Comparison of ENCODE assay signal across 8 mouse cellular contexts in the genomic region with DNA sequence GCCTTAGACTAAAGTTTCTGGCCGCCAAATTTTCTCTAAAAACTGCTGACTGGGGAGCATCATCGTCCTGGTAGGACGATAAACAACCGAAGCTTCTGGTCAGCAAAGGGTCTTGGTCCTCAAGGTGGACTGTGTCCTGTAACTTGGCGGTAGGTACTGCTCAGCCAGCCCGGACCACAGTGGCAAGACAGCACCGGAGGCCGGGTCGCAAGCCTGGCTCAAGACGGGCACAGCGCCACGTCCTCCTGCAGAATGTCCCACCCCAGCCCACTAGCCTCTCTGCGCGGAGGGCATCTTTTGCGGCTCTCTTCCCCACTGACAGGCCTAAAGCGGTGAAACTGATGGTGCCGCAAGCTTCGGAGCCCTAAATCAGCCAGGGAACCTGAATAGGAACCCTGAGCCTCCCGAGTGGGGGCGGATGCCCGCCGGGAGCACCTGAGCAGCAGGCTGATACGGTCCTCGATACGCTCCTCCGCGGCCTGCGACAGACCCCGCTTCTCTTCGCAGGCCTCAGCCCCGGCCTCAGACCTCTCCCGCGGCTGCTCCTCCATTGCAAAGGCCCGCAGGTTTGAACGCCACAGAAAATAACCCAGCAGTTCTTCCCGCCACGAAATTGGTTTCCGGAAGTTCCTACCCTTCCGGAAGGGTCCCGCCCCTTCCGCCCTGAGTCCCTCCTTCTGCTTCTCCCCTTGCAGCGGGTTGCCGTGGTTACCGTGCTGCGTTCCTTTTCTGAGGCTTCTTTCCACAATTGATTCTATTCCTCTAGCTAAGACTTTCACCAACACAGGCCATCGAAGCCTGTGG. TPM values are rescaled to one million over a fixed set of nuclear protein-coding genes. Genes with fewer than 3 reads are reported as not detected.
DNase-seq lines count a peak whose midpoint lies in the region; ATAC-seq and TF ChIP-seq lines count a peak whose summit lies in the region.

A gene (minus strand): TSS at position 648 of the 804 bp plus-strand sequence.

- peaks cover 15 to 36% of the 10 kb centered on the region in 2 experiments for H3K4me1 ChIP-seq in MEL (ENCODE audit: control insufficient read depth in 1 of 2, insufficient read depth in 2 of 2, low read length in 2 of 2)
- H3K4me1 ChIP-seq in cerebellum, adult 2 months (ENCODE audit: control insufficient read depth, insufficient read depth, low read length), result no peaks in the 10 kb centered on the region
- peaks cover 22% of the 10 kb centered on the region for H3K4me1 ChIP-seq in hindbrain, embryonic 10.5 days (replicated peaks)
- H3K4me1 ChIP-seq in lung, postnatal 0 days (ENCODE audit: insufficient read depth, low read depth, low read length), result 0 out of 2 replicates have a peak, but pooled peaks cover 4% of the 10 kb centered on the region

- H3K36me3 ChIP-seq in MEL (ENCODE audit: control insufficient read depth in 1 of 2, insufficient read depth in 2 of 2, low read length in 2 of 2), result peaks cover 4 to 40% of the 10 kb centered on the region in 2 experiments
- peaks cover 63% of the 10 kb centered on the region for H3K36me3 ChIP-seq in hindbrain, embryonic 10.5 days
- no peaks in the 10 kb centered on the region for H3K36me3 ChIP-seq in lung, postnatal 0 days (ENCODE audit: insufficient read depth, low read length)

- TF ChIP-seq CTCF in MEL (IDR thresholded peaks at IDR 0.05 in 2 of 3, conservative IDR thresholded peaks at IDR 0.05 in 1 of 3; ENCODE audit: control insufficient read depth in 1 of 3, insufficient read depth in 1 of 3, low read depth in 2 of 3, low read length in 3 of 3, poor library complexity in 1 of 3, severe bottlenecking in 1 of 3), result no peak
- TF ChIP-seq CTCF in cerebellum, adult 2 months (IDR thresholded peaks at IDR 0.05; ENCODE audit: borderline replicate concordance, insufficient read depth, low read depth, low read length), result no peak
- TF ChIP-seq CTCF in lung, postnatal 0 days (IDR thresholded peaks at IDR 0.05), result no peak

- ATAC-seq in lung, postnatal 0 days, result peak; percentile 97

- H3K27ac ChIP-seq in MEL (ENCODE audit: control insufficient read depth, low read depth, low read length), result peak within 1 kb of the TSS; percentile 78
- no peak within 1 kb of the TSS for H3K27ac ChIP-seq in cerebellum, adult 2 months (ENCODE audit: insufficient read depth, low read length)
- peak within 1 kb of the TSS; percentile 88 for H3K27ac ChIP-seq in hindbrain, embryonic 10.5 days
- H3K27ac ChIP-seq in lung, postnatal 0 days (ENCODE audit: low read length), result no peak within 1 kb of the TSS

- TF ChIP-seq RAD21 in MEL (IDR thresholded peaks at IDR 0.05; ENCODE audit: low read depth, low read length), result no peak

- peak within 1 kb of the TSS; percentile 96 for H3K4me2 ChIP-seq in lung, postnatal 0 days (replicated peaks; ENCODE audit: low read depth, low read length)

- H3K27me3 ChIP-seq in MEL (ENCODE audit: control insufficient read depth in 1 of 2, insufficient read depth in 2 of 2, low read length in 2 of 2), result no peaks in the 10 kb centered on the region
- no peaks in the 10 kb centered on the region for H3K27me3 ChIP-seq in cerebellum, adult 2 months (ENCODE audit: control insufficient read depth, insufficient read depth, low read length)
- H3K27me3 ChIP-seq in hindbrain, embryonic 10.5 days (ENCODE audit: insufficient read depth, poor library complexity, severe bottlenecking), result no peaks in the 10 kb centered on the region
- H3K27me3 ChIP-seq in lung, postnatal 0 days (replicated peaks; ENCODE audit: insufficient read depth, low read length), result no peaks in the 10 kb centered on the region

- TF ChIP-seq EP300 in MEL (IDR thresholded peaks at IDR 0.05; ENCODE audit: low read depth in 1 of 2, low read length in 2 of 2), result no peak
- no peak for TF ChIP-seq EP300 in lung, postnatal 0 days (IDR thresholded peaks at IDR 0.05)

- H3K9ac ChIP-seq in MEL (ENCODE audit: control insufficient read depth, low read depth, low read length, poor library complexity, severe bottlenecking), result peak within 1 kb of the TSS; percentile 90
- peak within 1 kb of the TSS; percentile 48; the same call in 1 of the 2 replicates for H3K9ac ChIP-seq in lung, postnatal 0 days (replicated peaks; ENCODE audit: low read depth)

- H3K9me3 ChIP-seq in MEL (replicated peaks; ENCODE audit: insufficient read depth, low read length), result no peaks in the 10 kb centered on the region
- no peaks in the 10 kb centered on the region for H3K9me3 ChIP-seq in hindbrain, embryonic 10.5 days
- no peaks in the 10 kb centered on the region for H3K9me3 ChIP-seq in lung, postnatal 0 days (ENCODE audit: low read length)

- TF ChIP-seq POLR2A in MEL (IDR thresholded peaks at IDR 0.05; ENCODE audit: control insufficient read depth in 1 of 2, insufficient read depth in 1 of 2, low read depth in 1 of 2, low read length in 2 of 2, poor library complexity in 1 of 2), result peak; percentile 74 to 91
- peak; percentile 46; the same call in 1 of the 2 replicates for TF ChIP-seq POLR2A in cerebellum, adult 2 months (IDR thresholded peaks at IDR 0.05; ENCODE audit: borderline replicate concordance, insufficient read depth, low read length)

- DNase-seq in MEL (ENCODE audit: low read depth, low spot score), result peak; percentile 96
- DNase-seq in cerebellum, adult 2 months, result peak; percentile 74 to 75
- DNase-seq in forelimb bud, embryonic 11.5 days (ENCODE audit: low read depth, low spot score), result peak; percentile 88
- DNase-seq in hindbrain, embryonic 10.5 days (ENCODE audit: low spot score), result peak; percentile 90
- DNase-seq in layer of hippocampus, adult 9-11 months, result peak; percentile 87
- peak; percentile 96 for DNase-seq in lung, postnatal 0 days (ENCODE audit: low spot score)
- DNase-seq in ovary, postnatal 14 days (ENCODE audit: low spot score), result peak; percentile 74
- peak; percentile 87 for DNase-seq in thymus, postnatal 14 days

- WGBS in cerebellum, adult 2 months, result under 1% methylated on average over 46 of the region's 46 CpGs
- whole genome bisulfite sequencing in hindbrain, embryonic 10.5 days, result under 1% methylated on average over 46 of the region's 46 CpGs
- WGBS in lung, postnatal 0 days, result under 1% methylated on average over 46 of the region's 46 CpGs

- H3K79me2 ChIP-seq in MEL (ENCODE audit: control insufficient read depth, insufficient read depth, low read length, poor library complexity), result peaks cover 10% of the 10 kb centered on the region

- H3K4me3 ChIP-seq in MEL (ENCODE audit: control insufficient read depth in 1 of 2, insufficient read depth in 1 of 2, low read depth in 2 of 2, low read length in 2 of 2), result peak within 1 kb of the TSS; percentile 51 to 80
- H3K4me3 ChIP-seq in cerebellum, adult 2 months (replicated peaks; ENCODE audit: insufficient read depth, low read depth, low read length), result peak within 1 kb of the TSS; percentile 83
- H3K4me3 ChIP-seq in hindbrain, embryonic 10.5 days, result peak within 1 kb of the TSS; percentile 95
- H3K4me3 ChIP-seq in lung, postnatal 0 days (ENCODE audit: low read depth, low read length), result peak within 1 kb of the TSS; percentile 67

TF ChIP-seq in MEL, 35 proteins besides CTCF, POLR2A, EP300 and RAD21 (continues in another document):
- TF ChIP-seq CHD1 (IDR thresholded peaks at IDR 0.05; ENCODE audit: low read depth, low read length), result no peak
- no peak for TF ChIP-seq RCOR1 (IDR thresholded peaks at IDR 0.05; ENCODE audit: low read depth, low read length)
- TF ChIP-seq SMC3 (IDR thresholded peaks at IDR 0.05; ENCODE audit: low read depth, low read length), result no peak
- no peak for TF ChIP-seq ZKSCAN1 (IDR thresholded peaks at IDR 0.05; ENCODE audit: low read depth, low read length)
- no peak for TF ChIP-seq USF2 (IDR thresholded peaks at IDR 0.05; ENCODE audit: borderline replicate concordance in 1 of 2, insufficient read depth in 1 of 2, low read depth in 1 of 2, low read length in 2 of 2)
- no peak for TF ChIP-seq BHLHE40 (IDR thresholded peaks at IDR 0.05; ENCODE audit: borderline replicate concordance, low read depth, low read length)
- no peak for TF ChIP-seq POLR2AphosphoS2 (IDR thresholded peaks at IDR 0.05; ENCODE audit: low read length)
- no peak for TF ChIP-seq ZNF384 (IDR thresholded peaks at IDR 0.05; ENCODE audit: low read depth, low read length)
- no peak for TF ChIP-seq ZC3H11A (IDR thresholded peaks at IDR 0.05; ENCODE audit: low read depth, low read length)
- no peak for TF ChIP-seq ETS1 (IDR thresholded peaks at IDR 0.05; ENCODE audit: low read depth, low read length)
- peak; percentile 92 for TF ChIP-seq ELF1 (IDR thresholded peaks at IDR 0.05; ENCODE audit: low read depth, low read length)
- no peak for TF ChIP-seq MAZ (IDR thresholded peaks at IDR 0.05; ENCODE audit: low read depth, low read length)
- no peak for TF ChIP-seq KAT2A (conservative IDR thresholded peaks at IDR 0.05; ENCODE audit: low read depth, low read length)
- no peak for TF ChIP-seq ZMIZ1 (IDR thresholded peaks at IDR 0.05; ENCODE audit: low read depth, low read length)
- TF ChIP-seq USF1 (IDR thresholded peaks at IDR 0.05; ENCODE audit: low read depth, low read length), result no peak
- TF ChIP-seq MAX (IDR thresholded peaks at IDR 0.05; ENCODE audit: low read length), result no peak
- TF ChIP-seq UBTF (IDR thresholded peaks at IDR 0.05; ENCODE audit: borderline replicate concordance, insufficient read depth, low read depth, low read length), result 0 out of 2 replicates have a peak, but pooled peaks have one; percentile 51
- no peak for TF ChIP-seq TCF12 (IDR thresholded peaks at IDR 0.05; ENCODE audit: low read depth, low read length)
- TF ChIP-seq GATA1 (IDR thresholded peaks at IDR 0.05; ENCODE audit: low read depth, low read length), result no peak
- TF ChIP-seq TBP (IDR thresholded peaks at IDR 0.05; ENCODE audit: low read depth, low read length), result peak; percentile 73; the same call in 1 of the 2 replicates
- TF ChIP-seq MYB (IDR thresholded peaks at IDR 0.05; ENCODE audit: low read depth, low read length), result no peak
- TF ChIP-seq POLR2AphosphoS5 (IDR thresholded peaks at IDR 0.05; ENCODE audit: borderline replicate concordance, low read depth, low read length), result no peak
- TF ChIP-seq SIN3A (IDR thresholded peaks at IDR 0.05; ENCODE audit: low read length), result peak; percentile 80; the same call in 1 of the 2 replicates
- TF ChIP-seq E2F4 (IDR thresholded peaks at IDR 0.05; ENCODE audit: borderline replicate concordance, low read depth, low read length), result peak; percentile 98
- TF ChIP-seq CHD2 (IDR thresholded peaks at IDR 0.05; ENCODE audit: low read length), result no peak
- no peak for TF ChIP-seq NRF1 (IDR thresholded peaks at IDR 0.05; ENCODE audit: insufficient read depth, low read depth, low read length, poor library complexity, severe bottlenecking)

RNA-seq across cellular contexts. Expression of the gene that starts here (rescaled TPM):
- 32.2 and 33.3 TPM in 2 replicates for total RNA-seq in MEL (2012; rRNA removed)
- 10 to 100 TPM in 1 of 2 experiments, not detected in 1; 48.8 TPM for polyA plus RNA-seq in MEL (2012; ENCODE audit: insufficient read depth in 1 of 2, insufficient read length in 2 of 2, low read depth in 1 of 2, low replicate concordance in 2 of 2, missing spikeins in 1 of 2)
- 0.41 and 0.63 TPM in 2 replicates for polyA plus RNA-seq in cerebellum, adult 2 months (2012; rRNA removed)
- 51.5 and 57.8 TPM in 2 replicates for polyA plus RNA-seq in hindbrain, embryonic 10.5 days (2016; fragmentation: Nextera tagmentation; extraction: Ambion mirVana)
- 2.5 and 2.9 TPM in 2 replicates for polyA plus RNA-seq in lung, postnatal 0 days (2015; fragmentation: Nextera tagmentation; extraction: Ambion mirVana)

Comparison
In these comparisons a context has a peak if more than half of its experiments do, and no peak if none do; other contexts are left out.
1. Peak in DNase-seq and H3K4me3 ChIP-seq in cerebellum, adult 2 months; RNA of the gene not detected or under 1 TPM.
2. H3K27ac ChIP-seq: peak in MEL (single experiment) and hindbrain, embryonic 10.5 days (single experiment); none in cerebellum, adult 2 months (single experiment) and lung, postnatal 0 days (single experiment).
3. Peak in every context shown above with its lines, with median percentiles within 50 percentile points of each other: DNase-seq and H3K4me3 ChIP-seq.